Mouse (Mus musculus) left cerebral cortex, postnatal 25 days (tissue): ENCODE results near the gene Rbp3. TPM values are rescaled to one million over a fixed set of nuclear protein-coding genes. Genes with fewer than 3 reads are reported as not detected.

Experiments used
- DNase-seq, 2 experiments: peaks; one replicate each; pipeline ENCODE4 v3.0.0; 2022; ENCODE audit warnings: low spot score in 2 of 2, mixed read lengths in 1 of 2
- intact Hi-C: fragments of 180-260 bp; cut with DNase I; formaldehyde crosslinking; loops from one replicate; pipeline ENCODE4 v1.15.1; 2025
- total RNA-seq, 2 experiments: library from RNA; stranded (reverse); gene quantifications; 2 replicates each; pipeline ENCODE4 v1.2.3; 2021

The Rbp3 gene
- total RNA-seq = under 1 TPM in 1 of 2 experiments, not detected in 1; 0.09 TPM

- no peak for DNase-seq
- intact Hi-C loops = no loop called here
Measured at GRCm38 (mm10) chr14:33953761-33954160, at the start of gene Rbp3. Gene Rbp3, plus strand, starts transcription at chr14:33954003.

- DNase-seq = no peak
- intact Hi-C loops = no loop called here
Measured at GRCm38 (mm10) chr14:33904851-33905250, 49.0 kb upstream of the Rbp3 start.

GRCm38 (mm10) chr14:33913727-33914126, 40.1 kb upstream of the Rbp3 start:
- peak; percentile 41 for DNase-seq
- intact Hi-C loops = no loop called here

- DNase-seq = no peak
Measured at GRCm38 (mm10) chr14:33914206-33914605, 39.6 kb upstream of the Rbp3 start.

GRCm38 (mm10) chr14:33920727-33921559, 32.9 kb upstream of the Rbp3 start:
- intact Hi-C loops = no loop called here
- DNase-seq = peak; percentile 34 to 43

More at GRCm38 (mm10) chr14:33914206-33914605, 39.6 kb upstream of the Rbp3 start:
- intact Hi-C loops = no loop called here

- intact Hi-C loops = no loop called here
- no peak for DNase-seq
Measured at GRCm38 (mm10) chr14:33922771-33923167, 31.0 kb upstream of the Rbp3 start.

GRCm38 (mm10) chr14:33923168-33924070, 30.4 kb upstream of the Rbp3 start, which contains the start of gene Gdf10:
Gene Gdf10, plus strand, starts transcription at chr14:33923587.
- DNase-seq = peak; percentile 35 to 50
- intact Hi-C loops = no loop called here

GRCm38 (mm10) chr14:33931853-33932252, 21.9 kb upstream of the Rbp3 start:
- DNase-seq = no peak
- intact Hi-C loops = loop anchor here (2.0 kb wide), 2 partner anchors 237 to 259 kb away; no protein-coding TSS in a partner anchor

- intact Hi-C loops = loop anchor here (2.0 kb wide), 2 partner anchors 238 to 260 kb away; no protein-coding TSS in a partner anchor
- DNase-seq = peak; percentile 56 to 60
Measured at GRCm38 (mm10) chr14:33932935-33933703, 20.7 kb upstream of the Rbp3 start.

- intact Hi-C loops = loop anchor here (2.0 kb wide), 2 partner anchors 239 to 261 kb away; no protein-coding TSS in a partner anchor
- DNase-seq = peak; percentile 65 to 72
Measured at GRCm38 (mm10) chr14:33933778-33934317, 20.0 kb upstream of the Rbp3 start.

- intact Hi-C loops = no loop called here
- DNase-seq = peak; percentile 69 to 75
Measured at GRCm38 (mm10) chr14:33939117-33939516, 14.7 kb upstream of the Rbp3 start.

- intact Hi-C loops = no loop called here
- no peak for DNase-seq
Measured at GRCm38 (mm10) chr14:33940739-33941138, 13.1 kb upstream of the Rbp3 start, which contains the start of gene Gdf2. Gene Gdf2, plus strand, starts transcription at chr14:33941039.

GRCm38 (mm10) chr14:33942222-33942621, 11.6 kb upstream of the Rbp3 start:
- DNase-seq = no peak
- intact Hi-C loops = no loop called here

GRCm38 (mm10) chr14:33946125-33946524, 7.7 kb upstream of the Rbp3 start:
- intact Hi-C loops = no loop called here
- DNase-seq = no peak

- DNase-seq = no peak
- intact Hi-C loops = no loop called here
Measured at GRCm38 (mm10) chr14:33952233-33952981, 1.4 kb upstream of the Rbp3 start.

- intact Hi-C loops = no loop called here
- no peak for DNase-seq
Measured at GRCm38 (mm10) chr14:33956055-33956454, 2.3 kb downstream of the Rbp3 start.

GRCm38 (mm10) chr14:33958186-33958585, 4.4 kb downstream of the Rbp3 start:
- intact Hi-C loops = no loop called here

GRCm38 (mm10) chr14:33958841-33959240, 5.0 kb downstream of the Rbp3 start:
- no peak for DNase-seq
- intact Hi-C loops = no loop called here

More at GRCm38 (mm10) chr14:33958186-33958585, 4.4 kb downstream of the Rbp3 start:
- DNase-seq = peak in 1 of 2 experiments; percentile 55
